Mouse (Mus musculus): ENCODE results near the gene Itpr3. TPM values are rescaled to one million over a fixed set of nuclear protein-coding genes. Genes with fewer than 3 reads are reported as not detected.
A peak's percentile ranks its signal among the peaks of the same experiment; 100 is the strongest.

Itpr3 gene
- polyA plus RNA-seq, 1 experiment, result not detected

- no peak overlapping the region for H3K4me3 ChIP-seq (ENCODE audit: insufficient read depth, low read depth, low read length)
- WGBS, result 84% methylated on average over 9 of the region's 9 CpGs
- peaks cover 5% of the 10 kb centered on the region for H3K4me1 ChIP-seq (ENCODE audit: control insufficient read depth, insufficient read depth, low read length)
- no peak overlapping the region for H3K27ac ChIP-seq (ENCODE audit: insufficient read depth, low read depth, low read length)
- TF ChIP-seq POLR2A (IDR thresholded peaks at IDR 0.05; ENCODE audit: insufficient read depth, low read depth, low read length), result no peak
- no peak for TF ChIP-seq CTCF (IDR thresholded peaks at IDR 0.05; ENCODE audit: insufficient read depth, low read depth, low read length)
Observed at GRCm38 (mm10) chr17:27073778-27074177, 16.7 kb downstream of the Itpr3 start.

GRCm38 (mm10) chr17:27074236-27074635 is 17.1 kb downstream of the Itpr3 start:
- no peak overlapping the region for H3K4me3 ChIP-seq (ENCODE audit: insufficient read depth, low read depth, low read length)
- H3K27ac ChIP-seq (ENCODE audit: insufficient read depth, low read depth, low read length), result no peak overlapping the region
- 84% methylated on average over 6 of the region's 6 CpGs for WGBS
- peaks cover 5% of the 10 kb centered on the region for H3K4me1 ChIP-seq (ENCODE audit: control insufficient read depth, insufficient read depth, low read length)
- TF ChIP-seq CTCF (IDR thresholded peaks at IDR 0.05; ENCODE audit: insufficient read depth, low read depth, low read length), result no peak
- no peak for TF ChIP-seq POLR2A (IDR thresholded peaks at IDR 0.05; ENCODE audit: insufficient read depth, low read depth, low read length)

GRCm38 (mm10) chr17:27074849-27075745 is 18.0 kb downstream of the Itpr3 start:
- H3K4me3 ChIP-seq (ENCODE audit: insufficient read depth, low read depth, low read length), result no peak overlapping the region
- no peak overlapping the region for H3K27ac ChIP-seq (ENCODE audit: insufficient read depth, low read depth, low read length)
- WGBS, result 79% methylated on average over 17 of the region's 17 CpGs
- TF ChIP-seq CTCF (IDR thresholded peaks at IDR 0.05; ENCODE audit: insufficient read depth, low read depth, low read length) (no peak), POLR2A (IDR thresholded peaks at IDR 0.05; ENCODE audit: insufficient read depth, low read depth, low read length) (no peak)
- H3K4me1 ChIP-seq (ENCODE audit: control insufficient read depth, insufficient read depth, low read length), result peaks cover 5% of the 10 kb centered on the region

GRCm38 (mm10) chr17:27077133-27077532 is 20.0 kb downstream of the Itpr3 start:
- H3K4me1 ChIP-seq (ENCODE audit: control insufficient read depth, insufficient read depth, low read length), result peaks cover 5% of the 10 kb centered on the region; the same call in 1 of the 2 replicates
- H3K4me3 ChIP-seq (ENCODE audit: insufficient read depth, low read depth, low read length), result no peak overlapping the region
- H3K27ac ChIP-seq (ENCODE audit: insufficient read depth, low read depth, low read length), result no peak overlapping the region
- TF ChIP-seq CTCF (IDR thresholded peaks at IDR 0.05; ENCODE audit: insufficient read depth, low read depth, low read length), result peak; percentile 9; the same call in 1 of the 2 replicates
- TF ChIP-seq POLR2A (IDR thresholded peaks at IDR 0.05; ENCODE audit: insufficient read depth, low read depth, low read length), result no peak
- 97% methylated on average over 7 of the region's 7 CpGs for WGBS

GRCm38 (mm10) chr17:27077920-27078319 is 20.8 kb downstream of the Itpr3 start:
- Histone ChIP-seq H3K27ac (ENCODE audit: insufficient read depth, low read depth, low read length) (no peak overlapping the region), H3K4me3 (ENCODE audit: insufficient read depth, low read depth, low read length) (no peak overlapping the region), H3K4me1 (ENCODE audit: control insufficient read depth, insufficient read depth, low read length) (peaks cover 8% of the 10 kb centered on the region)
- 82% methylated on average over 6 of the region's 6 CpGs for WGBS
- no peak for TF ChIP-seq POLR2A (IDR thresholded peaks at IDR 0.05; ENCODE audit: insufficient read depth, low read depth, low read length)
- peak; percentile 42; the same call in 1 of the 2 replicates for TF ChIP-seq CTCF (IDR thresholded peaks at IDR 0.05; ENCODE audit: insufficient read depth, low read depth, low read length)

GRCm38 (mm10) chr17:27078499-27078898 is 21.4 kb downstream of the Itpr3 start:
- no peak for TF ChIP-seq CTCF (IDR thresholded peaks at IDR 0.05; ENCODE audit: insufficient read depth, low read depth, low read length)
- TF ChIP-seq POLR2A (IDR thresholded peaks at IDR 0.05; ENCODE audit: insufficient read depth, low read depth, low read length), result no peak
- WGBS, result 87% methylated on average over 6 of the region's 6 CpGs
- H3K4me1 ChIP-seq (ENCODE audit: control insufficient read depth, insufficient read depth, low read length), result peaks cover 9% of the 10 kb centered on the region
- no peak overlapping the region for H3K27ac ChIP-seq (ENCODE audit: insufficient read depth, low read depth, low read length)
- no peak overlapping the region for H3K4me3 ChIP-seq (ENCODE audit: insufficient read depth, low read depth, low read length)

GRCm38 (mm10) chr17:27081868-27082267 is 24.8 kb downstream of the Itpr3 start:
- no peak overlapping the region for H3K27ac ChIP-seq (ENCODE audit: insufficient read depth, low read depth, low read length)
- peaks cover 4% of the 10 kb centered on the region; the same call in 1 of the 2 replicates for H3K4me1 ChIP-seq (ENCODE audit: control insufficient read depth, insufficient read depth, low read length)
- TF ChIP-seq CTCF (IDR thresholded peaks at IDR 0.05; ENCODE audit: insufficient read depth, low read depth, low read length) (no peak), POLR2A (IDR thresholded peaks at IDR 0.05; ENCODE audit: insufficient read depth, low read depth, low read length) (no peak)
- WGBS, result 85% methylated on average over 5 of the region's 5 CpGs
- no peak overlapping the region for H3K4me3 ChIP-seq (ENCODE audit: insufficient read depth, low read depth, low read length)

- 64% methylated on average over 8 of the region's 8 CpGs for WGBS
- H3K4me3 ChIP-seq (ENCODE audit: insufficient read depth, low read depth, low read length), result no peak overlapping the region
- TF ChIP-seq POLR2A (IDR thresholded peaks at IDR 0.05; ENCODE audit: insufficient read depth, low read depth, low read length) (no peak), CTCF (IDR thresholded peaks at IDR 0.05; ENCODE audit: insufficient read depth, low read depth, low read length) (no peak)
- peaks cover 4% of the 10 kb centered on the region; the same call in 1 of the 2 replicates for H3K4me1 ChIP-seq (ENCODE audit: control insufficient read depth, insufficient read depth, low read length)
- no peak overlapping the region for H3K27ac ChIP-seq (ENCODE audit: insufficient read depth, low read depth, low read length)
Observed at GRCm38 (mm10) chr17:27082796-27083195, 25.7 kb downstream of the Itpr3 start.

GRCm38 (mm10) chr17:27083601-27084000 is 26.5 kb downstream of the Itpr3 start:
- no peak overlapping the region for H3K4me3 ChIP-seq (ENCODE audit: insufficient read depth, low read depth, low read length)
- WGBS, result 86% methylated on average over 9 of the region's 9 CpGs
- peaks cover 4% of the 10 kb centered on the region; the same call in 1 of the 2 replicates for H3K4me1 ChIP-seq (ENCODE audit: control insufficient read depth, insufficient read depth, low read length)
- no peak overlapping the region for H3K27ac ChIP-seq (ENCODE audit: insufficient read depth, low read depth, low read length)
- TF ChIP-seq POLR2A (IDR thresholded peaks at IDR 0.05; ENCODE audit: insufficient read depth, low read depth, low read length) (no peak), CTCF (IDR thresholded peaks at IDR 0.05; ENCODE audit: insufficient read depth, low read depth, low read length) (no peak)

Measured in olfactory bulb, adult 2 months (tissue).